ENCODE assay signal across 9 mouse cellular contexts in genomic region chr14:121107707-121108285, GRCm38 (mm10).
DNase-seq lines count a peak whose midpoint lies in the region; ATAC-seq and TF ChIP-seq lines count a peak whose summit lies in the region.
"Had no signal": no experiment of that assay in that cellular context is flagged by ENCODE, and none has a peak within 500 bp of the region (broad histone marks: within the 10 kb centered on the region; RNA-seq: fewer than 3 reads in every experiment).

No protein-coding gene starts in this region.

- TF ChIP-seq CTCF in intestine, postnatal 0 days (IDR thresholded peaks at IDR 0.05; ENCODE audit: low read depth), result no peak

- 74% methylated on average over 10 of the region's 10 CpGs for WGBS in intestine, embryonic 14.5 days
- WGBS in intestine, postnatal 0 days, result 84% methylated on average over 10 of the region's 10 CpGs
- 59% methylated on average over 10 of the region's 10 CpGs for WGBS in embryonic facial prominence, embryonic 10.5 days
- 15% methylated on average over 10 of the region's 10 CpGs for WGBS in limb, embryonic 13.5 days

- H3K9ac ChIP-seq in intestine, embryonic 14.5 days (ENCODE audit: low read length), result no peak overlapping the region
- H3K9ac ChIP-seq in intestine, postnatal 0 days (ENCODE audit: low read depth, low read length), result no peak overlapping the region
- no peak overlapping the region for H3K9ac ChIP-seq in limb, embryonic 13.5 days

- no peak overlapping the region for H3K4me2 ChIP-seq in intestine, embryonic 14.5 days (ENCODE audit: low read length)
- no peak overlapping the region for H3K4me2 ChIP-seq in intestine, postnatal 0 days (replicated peaks; ENCODE audit: low read depth)
- peak overlapping the region; percentile 54 for H3K4me2 ChIP-seq in limb, embryonic 13.5 days (replicated peaks)

- H3K27ac ChIP-seq in intestine, embryonic 14.5 days (ENCODE audit: low read depth), result peak overlapping the region; percentile 69
- no peak overlapping the region; the same call in none of the 2 replicates for H3K27ac ChIP-seq in intestine, postnatal 0 days (ENCODE audit: low read depth, low read length)
- H3K27ac ChIP-seq in embryonic facial prominence, embryonic 10.5 days (replicated peaks), result peak overlapping the region; percentile 82
- peak overlapping the region; percentile 95 for H3K27ac ChIP-seq in limb, embryonic 13.5 days

- H3K36me3 ChIP-seq in intestine, embryonic 14.5 days (ENCODE audit: control insufficient read depth, insufficient read depth, low read length), result peaks cover 8% of the 10 kb centered on the region; the same call in 1 of the 2 replicates
- H3K36me3 ChIP-seq in intestine, postnatal 0 days (ENCODE audit: control insufficient read depth, insufficient read depth), result no peaks in the 10 kb centered on the region; the same call in 1 of the 2 replicates
- H3K36me3 ChIP-seq in embryonic facial prominence, embryonic 10.5 days (replicated peaks), result peaks cover 38% of the 10 kb centered on the region
- peaks cover 15% of the 10 kb centered on the region for H3K36me3 ChIP-seq in limb, embryonic 13.5 days

- peaks cover 44% of the 10 kb centered on the region for H3K4me1 ChIP-seq in intestine, embryonic 14.5 days (replicated peaks; ENCODE audit: control insufficient read depth, insufficient read depth, low read length)
- 0 out of 2 replicates have a peak, but pooled peaks cover 16% of the 10 kb centered on the region for H3K4me1 ChIP-seq in intestine, postnatal 0 days (replicated peaks; ENCODE audit: control insufficient read depth, insufficient read depth, low read length)
- peaks cover 92% of the 10 kb centered on the region for H3K4me1 ChIP-seq in embryonic facial prominence, embryonic 10.5 days
- H3K4me1 ChIP-seq in limb, embryonic 13.5 days, result peaks cover 97% of the 10 kb centered on the region

- no peaks in the 10 kb centered on the region for H3K27me3 ChIP-seq in intestine, embryonic 14.5 days (replicated peaks; ENCODE audit: control insufficient read depth, insufficient read depth, low read length)
- no peaks in the 10 kb centered on the region for H3K27me3 ChIP-seq in intestine, postnatal 0 days (replicated peaks; ENCODE audit: control insufficient read depth, insufficient read depth, low read length)
- H3K27me3 ChIP-seq in embryonic facial prominence, embryonic 10.5 days (replicated peaks; ENCODE audit: low read depth, poor library complexity, severe bottlenecking), result no peaks in the 10 kb centered on the region
- no peaks in the 10 kb centered on the region for H3K27me3 ChIP-seq in limb, embryonic 13.5 days

- no peaks in the 10 kb centered on the region for H3K9me3 ChIP-seq in intestine, embryonic 14.5 days (ENCODE audit: control insufficient read depth, low read length)
- H3K9me3 ChIP-seq in intestine, postnatal 0 days (ENCODE audit: control insufficient read depth), result no peaks in the 10 kb centered on the region
- no peaks in the 10 kb centered on the region for H3K9me3 ChIP-seq in embryonic facial prominence, embryonic 10.5 days
- no peaks in the 10 kb centered on the region for H3K9me3 ChIP-seq in limb, embryonic 13.5 days

- no peak overlapping the region for H3K4me3 ChIP-seq in intestine, embryonic 14.5 days (ENCODE audit: low read depth, low read length)
- no peak overlapping the region for H3K4me3 ChIP-seq in intestine, postnatal 0 days (ENCODE audit: low read depth, low read length)
- no peak overlapping the region for H3K4me3 ChIP-seq in embryonic facial prominence, embryonic 10.5 days
- H3K4me3 ChIP-seq in limb, embryonic 13.5 days, result 0 out of 2 replicates have a peak overlapping the region, but pooled peaks have one; percentile 0

- ATAC-seq in intestine, embryonic 14.5 days (replicated peaks; ENCODE audit: low FRiP score, low TSS enrichment, low read depth), result no peak
- no peak for ATAC-seq in intestine, postnatal 0 days
- peak; percentile 23 for ATAC-seq in activated CD4-positive, CD25-positive, alpha-beta regulatory T cell, adult 4 months
- ATAC-seq in limb, embryonic 13.5 days (ENCODE audit: low FRiP score, low read depth), result peak; percentile 9; the same call in 1 of the 2 replicates

- DNase-seq in intestine, embryonic 14.5 days (ENCODE audit: low spot score), result no peak
- DNase-seq in embryonic facial prominence, embryonic 10.5 days (ENCODE audit: low spot score), result no peak
- no peak for DNase-seq in cerebellum, postnatal 4 days (ENCODE audit: low spot score in 2 of 2)
- DNase-seq in adipocyte (ENCODE audit: low spot score), result no peak
- DNase-seq: midbrain, embryonic 14.5 days; right cerebral cortex, adult 18-20 months had no signal

Comparison
In these comparisons a context has a peak if more than half of its experiments do, and no peak if none do; other contexts are left out.
1. ATAC-seq: peak in activated CD4-positive, CD25-positive, alpha-beta regulatory T cell, adult 4 months (single experiment) and limb, embryonic 13.5 days (single experiment); none in intestine, embryonic 14.5 days (single experiment) and intestine, postnatal 0 days (single experiment).